Mouse (Mus musculus): ENCODE results near the gene 4930447F04Rik. TPM values are rescaled to one million over a fixed set of nuclear protein-coding genes. Genes with fewer than 3 reads are reported as not detected.

The 4930447F04Rik gene
- polyA plus RNA-seq (2014; fragmentation: Nextera tagmentation; extraction: Ambion mirVana) = not detected in 2 replicates

DNA sequence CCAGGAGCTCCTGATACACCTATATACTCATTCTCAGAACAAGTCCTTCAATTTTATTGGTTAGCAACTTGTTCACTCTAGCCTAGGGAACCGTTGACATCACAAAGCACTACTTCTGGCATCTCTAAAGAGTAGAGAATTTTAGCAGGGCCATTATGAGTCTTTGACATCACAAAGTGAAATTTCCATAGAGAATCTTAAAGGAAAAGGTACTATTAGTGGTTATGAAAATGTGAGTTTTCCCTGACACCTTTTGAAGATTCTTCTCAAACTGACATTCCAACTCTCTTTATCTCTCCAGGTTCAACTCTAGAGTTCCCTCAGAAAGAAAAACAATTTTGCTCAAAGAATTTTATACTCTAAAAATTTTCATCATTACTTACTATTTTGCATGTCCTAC is at the start of gene 4930447F04Rik:
TSS of gene 4930447F04Rik (minus strand) at position 101 of the 400 bp plus-strand sequence.
- H3K36me3 ChIP-seq (ENCODE audit: control insufficient read depth, insufficient read depth, low read length) = no peaks in the 10 kb centered on the region
- no peak within 1 kb of the TSS for H3K4me2 ChIP-seq (ENCODE audit: low read length)
- H3K4me1 ChIP-seq (ENCODE audit: control insufficient read depth in 2 of 2, insufficient read depth in 2 of 2, low read length in 2 of 2) = no peaks in the 10 kb centered on the region
- 53% methylated on average over 1 of the region's 1 CpGs for WGBS
- no peaks in the 10 kb centered on the region for H3K9me3 ChIP-seq (ENCODE audit: control insufficient read depth, low read length)
- H3K4me3 ChIP-seq (ENCODE audit: control insufficient read depth in 1 of 2, insufficient read depth in 1 of 2, low read depth in 1 of 2, low read length in 2 of 2) = no peak within 1 kb of the TSS
- no peak within 1 kb of the TSS for H3K27ac ChIP-seq (replicated peaks in 1 of 2; ENCODE audit: control insufficient read depth in 1 of 2, insufficient read depth in 1 of 2, low read depth in 2 of 2, low read length in 2 of 2)
- H3K27me3 ChIP-seq (ENCODE audit: control insufficient read depth, insufficient read depth, low read length) = no peaks in the 10 kb centered on the region
- no peak for ATAC-seq (ENCODE audit: insufficient number of reproducible peaks, insufficient read depth, low FRiP score, low read depth)
- H3K9ac ChIP-seq (ENCODE audit: low read length) = no peak within 1 kb of the TSS

Measured in heart, embryonic 14.5 days (tissue).